Mouse (Mus musculus) liver, embryonic 14.5 days (tissue): ENCODE data around the gene Il18r1. TPM values are rescaled to one million over a fixed set of nuclear protein-coding genes. Genes with fewer than 3 reads are reported as not detected.

Source experiments
- ATAC-seq: fragments of 200-750 bp; cut with Nextera tagmentation; 2 replicates; pipeline ENCODE4 v1.8.0; 2017; ENCODE audit warnings: moderate number of reproducible peaks, mild to moderate bottlenecking, moderate library complexity; ENCODE audit not compliant: insufficient read depth
- DNase-seq, 3 experiments: peaks; one replicate each; pipeline ENCODE4 v3.0.0-alpha.2; 2012 to 2013; ENCODE audit warnings: low read depth in 3 of 3, low spot score in 3 of 3
- H3K27ac ChIP-seq: fragments of 300-500 bp; sonication (generic); 2 replicates; pipeline ENCODE4 v1.5.1; 2014; ENCODE audit warnings: moderate library complexity, mild to moderate bottlenecking, control low read depth, inconsistent platforms
- H3K27me3 ChIP-seq: fragments of 300-500 bp; sonication (generic); 2 replicates; pipeline ENCODE4 v1.6.1; 2014; ENCODE audit warnings: mild to moderate bottlenecking, low read length, moderate library complexity; ENCODE audit not compliant: control insufficient read depth, insufficient read depth
- H3K36me3 ChIP-seq: fragments of 300-500 bp; sonication (generic); replicated peaks from 2 replicates; pipeline ENCODE4 v1.6.1; 2014; ENCODE audit warnings: low read depth; ENCODE audit not compliant: control insufficient read depth, insufficient read depth
- H3K4me1 ChIP-seq, 2 experiments: fragments of 200-500 bp in 1 of 2; fragments of 300-500 bp in 1 of 2; sonication (generic) in 1 of 2; replicated peaks; 2 replicates each; pipeline ENCODE4 v1.6.1; 2012 to 2014; ENCODE audit warnings: antibody characterized with exemption in 1 of 2, inconsistent platforms in 1 of 2, low read length in 1 of 2; ENCODE audit not compliant: control insufficient read depth in 2 of 2, insufficient read depth in 2 of 2
- H3K4me2 ChIP-seq: fragments of 300-500 bp; sonication (generic); 2 replicates; pipeline ENCODE4 v1.6.1; 2014; ENCODE audit warnings: low read depth, mild to moderate bottlenecking, control low read depth, moderate library complexity
- H3K4me3 ChIP-seq, 2 experiments: fragments of 200-500 bp in 1 of 2; fragments of 300-500 bp in 1 of 2; sonication (generic) in 1 of 2; 2 replicates each; pipeline ENCODE4 v1.5.1; 2012 to 2014; ENCODE audit warnings: low read depth in 2 of 2, low read length in 2 of 2, mild to moderate bottlenecking in 2 of 2, control low read depth in 1 of 2, inconsistent platforms in 1 of 2, moderate library complexity in 1 of 2; ENCODE audit not compliant: insufficient read depth in 1 of 2
- H3K9ac ChIP-seq: fragments of 300-500 bp; sonication (generic); replicated peaks from 2 replicates; pipeline ENCODE4 v1.6.1; 2014; ENCODE audit warnings: mild to moderate bottlenecking, control low read depth, moderate library complexity
- H3K9me3 ChIP-seq: fragments of 300-500 bp; sonication (generic); 2 replicates; pipeline ENCODE4 v1.6.1; 2016; ENCODE audit warnings: low read length, mixed read lengths; ENCODE audit not compliant: control insufficient read depth
- CTCF ChIP-seq: IDR thresholded peaks from 2 replicates; pipeline ENCODE4 v1.5.1; 2016; ENCODE audit warnings: antibody characterized with exemption, low read depth, control low read depth
- EP300 ChIP-seq: IDR thresholded peaks from 2 replicates; pipeline ENCODE4 v1.6.1; 2016; ENCODE audit warnings: antibody characterized with exemption, low read depth
- WGBS: fragments of 180-500 bp; shearing (Covaris S2); extraction: QIAGEN DNeasy Blood & Tissue Kit; methylation state at CpG from one replicate; pipeline ENCODE4 v1.1.7; 2014; ENCODE audit not compliant: insufficient replicate concordance; 5-methylcytosine and 5-hydroxymethylcytosine counted together
- polyA plus RNA-seq, 2 experiments: library from polyadenylated mRNA; depleted of rRNA in 1 of 2; stranded (reverse) in 1 of 2; unstranded in 1 of 2; fragments of >200 nt; fragmentation: Nextera tagmentation in 1 of 2; extraction: Ambion mirVana in 1 of 2; gene quantifications; 2 replicates each; pipeline versions ENCODE4 v1.2.1 to v1.2.3; 2012 to 2014

The Il18r1 gene
- polyA plus RNA-seq, 2 experiments: 0.04 to 0.07 TPM

- no peak overlapping the region for H3K9ac ChIP-seq
- H3K27me3 ChIP-seq: no peaks in the 10 kb centered on the region
- H3K4me2 ChIP-seq: no peak overlapping the region
- ATAC-seq: no peak
- DNase-seq: no peak
- 17% methylated on average over 5 of the region's 5 CpGs for WGBS
- TF ChIP-seq CTCF (no peak), EP300 (no peak)
- no peaks in the 10 kb centered on the region for H3K36me3 ChIP-seq
- H3K4me3 ChIP-seq: no peak overlapping the region
- no peak overlapping the region for H3K27ac ChIP-seq
- H3K4me1 ChIP-seq: no peaks in the 10 kb centered on the region
- no peaks in the 10 kb centered on the region for H3K9me3 ChIP-seq
These were observed 39.2 kb downstream of the Il18r1 start for GRCm38 (mm10) chr1:40504548-40504947.

GRCm38 (mm10) chr1:40514851-40515585, 49.7 kb downstream of the Il18r1 start, which contains the start of gene Il18rap:
Il18rap (plus strand) TSS chr1:40515362.
- no peaks in the 10 kb centered on the region for H3K27me3 ChIP-seq
- H3K36me3 ChIP-seq: no peaks in the 10 kb centered on the region
- TF ChIP-seq CTCF (no peak), EP300 (no peak)
- WGBS: 14% methylated on average over 9 of the region's 9 CpGs
- H3K4me3 ChIP-seq: no peak within 1 kb of the TSS
- H3K9ac ChIP-seq: no peak within 1 kb of the TSS
- ATAC-seq (no peak), DNase-seq (no peak)
- no peaks in the 10 kb centered on the region for H3K9me3 ChIP-seq
- H3K4me1 ChIP-seq: no peaks in the 10 kb centered on the region
- no peak within 1 kb of the TSS for H3K4me2 ChIP-seq
- H3K27ac ChIP-seq: no peak within 1 kb of the TSS

- H3K4me2 ChIP-seq: no peak overlapping the region
- H3K4me1 ChIP-seq: no peaks in the 10 kb centered on the region
- no peak overlapping the region for H3K27ac ChIP-seq
- 62% methylated on average over 6 of the region's 6 CpGs for WGBS
- DNase-seq (no peak), ATAC-seq (no peak)
- TF ChIP-seq CTCF: no peak
- TF ChIP-seq EP300: no peak
- H3K27me3 ChIP-seq: no peaks in the 10 kb centered on the region
- H3K9me3 ChIP-seq: no peaks in the 10 kb centered on the region
- H3K9ac ChIP-seq: no peak overlapping the region
- no peak overlapping the region for H3K4me3 ChIP-seq
- no peaks in the 10 kb centered on the region for H3K36me3 ChIP-seq
These were observed 51.0 kb downstream of the Il18r1 start for GRCm38 (mm10) chr1:40516364-40516763.

GRCm38 (mm10) chr1:40522918-40523317, 57.6 kb downstream of the Il18r1 start:
- no peaks in the 10 kb centered on the region for H3K4me1 ChIP-seq
- no peaks in the 10 kb centered on the region for H3K27me3 ChIP-seq
- H3K4me2 ChIP-seq: no peak overlapping the region
- no peaks in the 10 kb centered on the region for H3K9me3 ChIP-seq
- H3K36me3 ChIP-seq: no peaks in the 10 kb centered on the region
- TF ChIP-seq EP300 (no peak), CTCF (no peak)
- no peak overlapping the region for H3K9ac ChIP-seq
- no peak for DNase-seq
- H3K27ac ChIP-seq: no peak overlapping the region
- 70% methylated on average over 7 of the region's 7 CpGs for WGBS
- no peak overlapping the region for H3K4me3 ChIP-seq
- ATAC-seq: no peak

DNA sequence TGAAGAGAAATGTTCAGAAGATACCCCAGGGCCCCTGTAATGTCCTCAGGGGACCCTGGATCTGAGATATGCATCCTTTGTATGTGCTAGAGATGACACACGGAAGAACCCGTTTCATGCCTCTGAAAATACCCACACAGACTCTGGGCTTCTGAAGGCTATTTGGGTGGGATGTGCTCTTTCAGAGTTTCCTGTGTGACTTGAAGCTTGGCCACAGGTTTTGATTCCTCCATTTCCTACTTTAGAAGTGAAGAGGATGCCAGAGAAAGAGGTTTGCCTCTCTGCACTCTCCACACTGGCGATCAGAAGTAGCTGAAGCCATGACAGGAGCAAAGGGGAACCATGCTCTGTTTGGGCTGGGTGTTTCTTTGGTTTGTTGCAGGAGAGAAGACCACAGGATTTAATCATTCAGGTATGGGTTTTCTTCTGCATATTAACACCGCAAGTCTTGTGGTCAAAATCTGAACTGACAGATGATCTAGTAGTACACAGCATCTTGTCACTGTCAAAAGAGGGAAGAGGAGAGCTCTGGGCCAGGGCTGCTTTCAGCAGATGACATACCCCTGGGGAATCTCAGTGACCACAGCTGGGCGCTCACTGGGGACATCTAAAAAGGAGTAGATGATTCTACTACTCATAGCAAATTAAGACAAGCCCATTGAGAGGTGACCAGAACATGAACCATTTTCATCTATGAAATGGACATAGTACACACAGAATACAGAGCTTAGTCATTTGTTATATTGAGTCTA, 58.8 kb downstream of the Il18r1 start:
- Histone ChIP-seq H3K9ac (no peak overlapping the region), H3K4me3 (no peak overlapping the region), H3K4me1 (no peaks in the 10 kb centered on the region), H3K9me3 (no peaks in the 10 kb centered on the region), H3K4me2 (no peak overlapping the region), H3K36me3 (no peaks in the 10 kb centered on the region), H3K27ac (no peak overlapping the region), H3K27me3 (no peaks in the 10 kb centered on the region)
- DNase-seq: no peak
- TF ChIP-seq EP300: no peak
- no peak for TF ChIP-seq CTCF
- 56% methylated on average over 5 of the region's 5 CpGs for WGBS
- no peak for ATAC-seq
